9 mouse cellular contexts compared by ENCODE assay signal in the genomic region with DNA sequence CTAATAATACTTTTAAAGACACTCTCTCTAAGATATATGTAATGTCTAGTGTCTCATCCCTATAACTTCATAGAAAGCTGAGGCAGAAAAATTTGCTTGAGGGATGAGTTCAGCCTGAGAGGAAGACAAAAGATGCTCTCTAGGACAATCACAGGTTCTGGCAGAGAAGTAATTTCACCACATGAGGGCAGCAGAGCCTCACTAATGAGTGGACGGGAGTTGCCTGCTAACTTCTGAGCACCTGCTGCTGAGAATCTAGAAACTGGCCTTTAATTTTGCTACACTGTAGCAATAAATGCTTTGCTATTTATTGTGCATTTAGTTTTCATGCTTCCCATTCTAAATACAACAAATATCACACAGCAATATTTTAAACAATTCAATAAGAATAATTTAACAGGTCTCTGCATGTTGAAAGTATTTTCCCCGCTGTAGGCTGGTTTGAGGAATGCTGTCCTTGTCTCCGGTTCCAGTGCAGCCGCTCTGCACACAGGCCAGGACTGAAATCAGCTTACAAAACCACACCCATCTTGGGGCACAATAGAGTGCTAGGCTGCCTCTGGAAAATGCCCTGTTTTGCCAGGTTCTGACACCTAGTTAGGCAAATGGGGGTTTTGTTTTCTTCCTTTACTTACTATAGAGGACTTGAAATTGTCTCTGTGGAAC. TPM values are rescaled to one million over a fixed set of nuclear protein-coding genes. Genes with fewer than 3 reads are reported as not detected.
DNase-seq lines count a peak whose midpoint lies in the region; ATAC-seq lines count a peak whose summit lies in the region.
"Had no signal": no experiment of that assay in that cellular context is flagged by ENCODE, and none has a peak within 500 bp of the region (broad histone marks: within the 10 kb centered on the region; RNA-seq: fewer than 3 reads in every experiment).

No protein-coding gene starts in this region.

- no peaks in the 10 kb centered on the region for H3K27me3 ChIP-seq in kidney, embryonic 15.5 days

- H3K4me3 ChIP-seq in kidney, embryonic 15.5 days (replicated peaks): no peak overlapping the region

- H3K4me1 ChIP-seq in kidney, embryonic 15.5 days: no peaks in the 10 kb centered on the region

- no peak overlapping the region for H3K4me2 ChIP-seq in kidney, embryonic 15.5 days

- H3K36me3 ChIP-seq in kidney, embryonic 15.5 days: no peaks in the 10 kb centered on the region

- no peaks in the 10 kb centered on the region for H3K9me3 ChIP-seq in kidney, embryonic 15.5 days (replicated peaks)

- H3K27ac ChIP-seq in kidney, embryonic 15.5 days: no peak overlapping the region

- ATAC-seq in kidney, embryonic 15.5 days (replicated peaks; ENCODE audit: low FRiP score): no peak

- WGBS in kidney, embryonic 15.5 days: 50% methylated on average over 4 of the region's 4 CpGs

- H3K9ac ChIP-seq in kidney, embryonic 15.5 days: no peak overlapping the region

- intact Hi-C loops in heart, postnatal 14 days (cut with DNase I): loop anchor here (1.0 to 5.0 kb wide), 2 partner anchors 269 to 490 kb away; no protein-coding TSS in a partner anchor
- intact Hi-C loops in left cerebral cortex, postnatal 25 days (cut with DNase I): loop anchor here (2.0 to 10.0 kb wide), 4 partner anchors 185 to 848 kb away; no protein-coding TSS in a partner anchor

- DNase-seq in kidney, adult 11 months: peak; percentile 16
- peak; percentile 71 for DNase-seq in R1 (ENCODE audit: low read depth, low spot score)
- DNase-seq in cerebellum, postnatal 25 days: peak; percentile 82 to 89
- DNase-seq in heart, postnatal 14 days: peak; percentile 76 to 87
- DNase-seq in left cerebral cortex, postnatal 25 days (ENCODE audit: low spot score in 2 of 2): peak; percentile 67 to 87
- peak; percentile 77 for DNase-seq in ovary, postnatal 14 days (ENCODE audit: low spot score)
- DNase-seq in thymus, postnatal 25 days: peak; percentile 72

RNA-seq across cellular contexts. Expression of gene Spesp1, which starts 5.1 kb away (rescaled TPM):
- not detected in 2 replicates for polyA plus RNA-seq in kidney, embryonic 15.5 days (2015; fragmentation: Nextera tagmentation; extraction: Ambion mirVana)
- total RNA-seq in heart, postnatal 14 days (2021): not detected
- not detected for total RNA-seq in left cerebral cortex, postnatal 25 days (2021)
- polyA plus RNA-seq: neural tube, embryonic 14.5 days had no signal

RNA-seq across cellular contexts. Expression of gene Anp32a, which starts 54.0 kb away (rescaled TPM):
- polyA plus RNA-seq in kidney, embryonic 15.5 days (2015; fragmentation: Nextera tagmentation; extraction: Ambion mirVana): 217 and 225 TPM in 2 replicates
- total RNA-seq in heart, postnatal 14 days (2021): 100 to 1,000 TPM; 184 to 205 TPM
- 100 to 1,000 TPM; 270 to 271 TPM for total RNA-seq in left cerebral cortex, postnatal 25 days (2021)

Comparison
In these comparisons a context has a peak if more than half of its experiments do, and no peak if none do; other contexts are left out.
1. DNase-seq: peak in every context shown above with its lines; median percentile 86 in cerebellum, postnatal 25 days; 82 in heart, postnatal 14 days; 77 in left cerebral cortex, postnatal 25 days; 77 in ovary, postnatal 14 days; 72 in thymus, postnatal 25 days; 71 in R1; 16 in kidney, adult 11 months.